Mouse (Mus musculus): Measurements from ENCODE around the gene Tmem56.
A peak's percentile ranks its signal among the peaks of the same experiment; 100 is the strongest.

Gene Tmem56

GRCm38 (mm10) chr3:121282998-121283397 lies at the start of gene Tmem56:
TSS of gene Tmem56 (minus strand) at chr3:121283098.
- no peak for DNase-seq

- DNase-seq = no peak
Observed at GRCm38 (mm10) chr3:121330244-121330646, 47.3 kb upstream of the Tmem56 start.

DNA sequence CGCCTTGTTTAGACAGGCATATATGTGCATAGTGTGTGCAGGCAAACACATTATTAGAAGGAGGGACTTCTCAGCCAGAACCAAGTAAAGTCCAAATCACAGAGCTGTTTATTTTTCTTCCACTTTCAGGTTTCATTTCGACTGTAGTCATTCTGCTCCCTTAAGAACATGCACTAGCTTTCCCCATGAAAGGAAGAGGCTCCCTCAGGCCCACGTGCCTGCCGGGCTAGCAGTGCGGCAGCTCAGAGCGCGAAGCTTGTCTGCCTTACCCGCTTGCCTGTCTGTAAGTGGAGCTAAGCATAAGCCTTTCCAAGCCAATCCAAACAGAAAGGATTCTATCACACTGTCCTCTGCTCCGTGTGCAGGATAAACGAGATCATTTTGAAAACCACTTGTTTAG lies 46.7 kb upstream of the Tmem56 start:
- DNase-seq = no peak

GRCm38 (mm10) chr3:121327406-121327805 lies 44.5 kb upstream of the Tmem56 start:
- DNase-seq = no peak

GRCm38 (mm10) chr3:121323371-121323770 lies 40.5 kb upstream of the Tmem56 start:
- no peak for DNase-seq

- no peak for DNase-seq
Observed at GRCm38 (mm10) chr3:121320896-121321295, 38.0 kb upstream of the Tmem56 start.

GRCm38 (mm10) chr3:121319906-121320305 lies 37.0 kb upstream of the Tmem56 start:
- DNase-seq = no peak

- DNase-seq = no peak
Observed at GRCm38 (mm10) chr3:121315498-121315897, 32.6 kb upstream of the Tmem56 start.

GRCm38 (mm10) chr3:121314149-121314548 lies 31.3 kb upstream of the Tmem56 start:
- DNase-seq = no peak

DNA sequence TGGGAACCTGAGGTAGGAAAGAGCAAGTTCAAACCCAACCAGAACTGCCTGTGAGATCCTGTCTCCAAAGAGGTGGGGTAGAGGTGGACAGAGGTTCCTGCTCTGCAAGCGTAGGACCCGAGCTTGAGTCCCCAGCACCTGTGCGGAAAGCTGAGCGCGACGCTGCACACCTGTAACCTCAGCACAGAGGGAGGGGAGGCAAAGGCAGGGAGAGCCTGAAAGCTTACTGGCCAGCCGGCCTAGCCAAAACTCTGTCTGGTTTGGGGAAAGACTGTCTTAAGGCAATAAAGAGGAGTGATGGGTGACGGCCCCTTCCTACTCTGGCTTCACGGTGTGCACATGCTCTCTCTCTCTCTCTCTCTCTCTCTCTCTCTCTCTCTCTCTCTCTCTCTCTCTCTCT lies 30.1 kb upstream of the Tmem56 start:
- no peak for DNase-seq

GRCm38 (mm10) chr3:121312426-121312825 lies 29.5 kb upstream of the Tmem56 start:
- DNase-seq = no peak

DNA sequence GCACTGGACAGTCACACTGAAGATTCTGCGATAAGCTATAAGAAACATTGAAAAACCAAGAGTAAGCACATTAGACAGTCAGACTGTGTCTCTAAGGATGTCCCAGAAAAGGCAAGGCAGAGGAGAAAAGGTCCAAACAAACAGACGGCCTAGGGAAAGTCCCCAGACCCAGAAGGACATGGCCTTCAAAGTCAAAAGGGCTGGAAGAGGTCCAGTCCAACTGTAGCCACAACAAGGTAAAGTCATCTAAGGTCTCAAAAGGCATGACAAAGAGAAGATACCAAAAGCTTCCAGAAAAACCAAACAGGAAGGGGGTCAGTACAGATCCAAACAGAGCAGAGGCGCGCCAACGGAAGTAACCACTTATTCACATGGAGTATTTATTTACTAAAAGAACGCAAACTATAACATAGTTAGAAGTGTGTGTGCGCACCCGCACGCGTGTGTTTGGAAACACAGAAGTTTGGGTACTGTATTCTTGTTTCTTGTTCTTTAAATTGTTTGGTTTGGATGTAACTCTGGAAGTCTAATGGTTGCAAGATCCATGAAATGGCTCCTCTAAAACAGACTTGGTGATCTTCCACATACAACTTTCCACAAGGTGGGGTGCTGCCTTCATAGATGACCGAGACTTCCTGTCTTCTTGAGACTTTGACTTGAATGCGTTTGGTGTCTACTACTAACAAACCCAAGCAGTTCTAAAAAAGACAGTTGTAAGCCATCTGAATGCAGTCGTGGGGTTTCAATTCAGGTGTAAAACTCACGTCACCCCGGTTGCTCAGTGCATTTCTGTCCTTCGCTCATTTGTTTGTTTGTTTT lies 27.2 kb upstream of the Tmem56 start:
- no peak for DNase-seq

DNA sequence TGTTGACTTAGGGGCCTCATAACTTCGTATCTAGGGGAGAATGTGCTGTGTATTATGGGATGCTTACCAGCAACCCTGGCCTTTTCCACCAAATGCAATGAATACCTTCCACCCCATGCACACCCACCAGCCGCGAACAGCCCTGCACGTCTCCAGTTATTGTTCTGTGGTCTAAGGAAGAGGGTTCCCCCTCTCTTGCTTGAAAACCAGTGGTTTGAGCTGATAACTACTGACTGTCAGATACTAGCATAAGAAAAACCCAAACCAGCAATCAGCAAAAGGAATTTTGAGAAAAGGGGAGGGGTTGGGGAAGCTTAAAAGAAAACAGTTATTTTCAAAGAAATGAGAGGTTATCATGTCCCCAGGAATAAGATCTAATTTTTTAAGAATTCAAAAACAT lies 26.5 kb upstream of the Tmem56 start:
- DNase-seq = no peak

DNA sequence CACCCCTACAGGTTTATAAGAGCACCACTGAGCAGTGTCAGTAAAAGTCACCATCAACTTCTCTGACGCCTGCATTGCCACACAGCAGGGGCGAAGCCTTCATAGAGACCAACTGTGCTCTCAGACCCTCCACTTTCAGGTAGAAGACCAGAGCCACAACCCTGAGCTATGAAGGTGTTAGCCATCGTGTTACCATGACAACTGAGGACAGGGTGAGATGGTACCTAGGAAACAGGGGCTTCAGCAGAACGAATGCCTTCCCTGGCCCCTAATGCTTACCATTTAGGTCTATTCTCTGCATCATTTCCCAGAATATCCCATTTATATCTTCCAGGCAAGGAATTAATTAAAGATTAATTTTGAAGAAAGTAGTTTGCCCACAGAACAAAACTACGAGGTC lies 26.0 kb upstream of the Tmem56 start:
- no peak for DNase-seq

DNA sequence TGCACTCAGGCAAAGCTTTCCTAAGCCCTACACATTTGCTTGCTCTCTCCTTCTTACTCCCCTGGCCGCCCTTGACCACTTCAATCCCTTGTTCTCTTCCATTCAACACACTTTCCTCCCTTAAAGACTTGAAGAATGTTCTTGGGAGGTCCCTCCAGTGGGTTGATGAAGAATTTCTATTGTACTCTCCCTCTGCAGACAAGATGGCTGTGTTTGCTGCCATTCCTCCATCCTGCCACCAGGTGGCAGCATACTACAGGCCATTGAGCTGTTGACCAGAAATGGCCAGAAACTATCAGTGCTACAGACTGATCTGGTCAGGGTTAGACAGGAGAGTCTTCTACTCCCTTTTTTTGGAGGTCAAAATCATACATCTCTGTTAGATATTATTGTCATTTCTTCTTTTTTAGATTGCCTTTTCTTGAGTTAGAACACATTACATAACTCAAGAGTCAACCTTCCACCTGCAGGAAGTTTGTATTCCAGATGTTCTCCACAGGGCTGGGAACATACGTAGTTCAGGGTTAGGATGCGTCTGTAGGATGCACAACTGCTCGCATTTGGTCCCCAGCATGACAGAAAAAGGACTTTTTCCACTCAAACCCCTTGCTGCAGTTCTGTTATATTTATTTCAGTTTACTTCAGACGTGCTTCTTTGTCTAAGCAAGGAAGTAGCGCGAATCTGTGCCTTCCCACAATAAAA lies 24.8 kb upstream of the Tmem56 start:
- peak; percentile 76 to 81 for DNase-seq

- no peak for DNase-seq
Observed at GRCm38 (mm10) chr3:121306641-121307040, 23.7 kb upstream of the Tmem56 start.

DNA sequence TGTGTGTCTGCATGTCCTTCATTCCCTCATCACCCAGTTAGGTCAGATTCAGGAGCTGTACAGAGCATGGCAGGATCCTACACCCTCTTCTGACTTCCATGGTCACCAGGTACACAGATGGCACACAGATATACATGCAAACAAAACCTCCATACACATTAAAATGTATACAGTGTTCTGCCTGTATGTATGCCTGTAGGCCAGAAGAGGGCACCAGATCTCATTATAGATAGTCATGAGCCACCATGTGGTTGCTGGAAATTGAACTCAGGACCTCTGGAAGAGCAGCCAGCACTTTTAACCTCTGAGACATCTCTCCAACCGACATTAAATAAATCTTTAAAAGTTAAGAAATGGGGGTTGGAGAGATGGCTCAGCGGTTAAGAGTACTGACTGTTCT lies 11.3 kb upstream of the Tmem56 start:
- DNase-seq = no peak

GRCm38 (mm10) chr3:121291560-121292258 lies 8.8 kb upstream of the Tmem56 start, which contains the start of gene Alg14:
TSS of gene Alg14 (plus strand) at chr3:121291773.
- DNase-seq = peak; percentile 94 to 98

DNA sequence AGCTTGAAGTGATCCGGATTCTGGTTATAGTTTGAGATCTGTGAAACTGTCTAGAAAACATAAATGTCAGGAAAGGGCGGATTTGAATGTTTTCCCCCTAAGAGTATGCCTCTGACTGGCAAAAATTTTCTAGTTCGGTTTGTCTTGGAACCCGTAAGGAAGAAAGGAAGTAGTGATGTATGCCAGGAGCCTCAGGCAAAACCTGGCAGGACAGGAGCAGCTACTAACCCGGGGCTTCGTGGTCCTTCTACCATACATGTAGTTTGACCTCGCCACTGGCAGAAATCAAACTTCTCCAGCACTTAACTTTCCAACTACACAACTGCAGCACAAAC lies 8.3 kb upstream of the Tmem56 start:
- DNase-seq = no peak

DNA sequence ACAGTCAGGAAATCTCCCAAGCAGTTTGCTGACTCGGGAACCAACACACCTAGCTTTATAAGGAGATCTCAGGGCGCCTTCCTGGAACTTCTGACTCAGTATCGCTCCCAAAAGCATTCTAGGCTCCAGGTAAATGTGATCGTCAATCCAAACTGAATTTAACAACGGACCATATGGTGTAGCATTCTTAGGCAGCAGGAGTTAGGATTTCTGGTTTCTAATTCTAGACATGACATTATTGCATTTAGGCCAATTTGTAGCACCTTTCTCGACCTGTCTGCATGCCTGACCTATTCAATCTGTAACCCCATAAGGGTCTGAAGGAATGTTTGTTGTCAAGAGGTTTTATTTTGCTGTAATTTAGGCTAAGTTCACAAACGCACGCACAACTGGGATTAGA lies 7.8 kb upstream of the Tmem56 start:
- DNase-seq = peak; percentile 32 to 33

DNA sequence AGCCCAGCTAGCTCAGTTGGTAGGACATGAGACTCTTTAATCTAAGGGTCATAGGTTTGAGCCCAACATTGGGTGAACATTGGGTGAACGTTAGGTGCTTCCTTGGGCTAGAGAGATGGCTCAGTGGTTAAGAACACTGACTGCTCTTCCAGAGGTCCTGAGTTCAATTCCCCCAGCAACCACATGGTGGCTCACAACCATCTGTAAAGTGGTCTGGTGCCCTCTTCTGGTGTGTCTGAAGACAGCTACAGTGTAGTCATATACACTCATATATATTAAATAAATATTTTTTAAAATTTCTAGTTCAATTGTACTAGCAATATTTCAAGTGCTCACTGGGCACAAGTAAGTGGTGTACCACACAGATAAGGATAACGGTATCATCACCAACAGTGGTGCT lies 4.3 kb upstream of the Tmem56 start:
- no peak for DNase-seq

GRCm38 (mm10) chr3:121285219-121285618 lies 2.3 kb upstream of the Tmem56 start:
- peak; percentile 62 to 74 for DNase-seq

DNA sequence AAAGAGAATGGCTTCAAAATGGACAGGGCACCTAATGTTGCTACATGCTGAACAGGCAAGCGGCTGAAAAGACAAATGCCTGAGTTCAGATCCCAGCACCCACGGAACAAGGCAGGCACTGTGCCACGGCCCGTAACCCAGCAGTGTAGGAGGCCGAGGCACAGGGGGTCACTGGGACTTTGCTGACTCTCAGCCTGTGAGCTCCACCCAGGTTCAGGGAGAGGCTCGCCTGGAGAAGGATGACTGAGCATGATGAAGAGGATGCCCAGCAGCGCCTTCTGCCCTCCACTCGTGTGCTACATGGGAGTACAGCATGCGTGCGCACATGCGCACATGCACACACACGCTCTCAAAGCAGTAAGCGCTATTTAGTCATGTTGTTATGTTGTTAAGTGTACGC lies 3.2 kb downstream of the Tmem56 start:
- no peak for DNase-seq

GRCm38 (mm10) chr3:121277557-121277956 lies 5.3 kb downstream of the Tmem56 start:
- peak; percentile 91 to 92 for DNase-seq
